In genomic region chr13:21407969-21408804, GRCm38 (mm10) we compare ENCODE assay signal across 8 mouse cellular contexts. TPM values are rescaled to one million over a fixed set of nuclear protein-coding genes. Genes with fewer than 3 reads are reported as not detected.
DNase-seq lines count a peak whose midpoint lies in the region; ATAC-seq and TF ChIP-seq lines count a peak whose summit lies in the region.

No protein-coding gene starts in this region.

- no peak for TF ChIP-seq CTCF in lung, embryonic 14.5 days (IDR thresholded peaks at IDR 0.05; ENCODE audit: low read depth)

- peak overlapping the region; percentile 82 for H3K27ac ChIP-seq in lung, embryonic 14.5 days (ENCODE audit: low read depth)

- peak overlapping the region; percentile 66 for H3K9ac ChIP-seq in lung, embryonic 14.5 days

- H3K4me3 ChIP-seq in lung, embryonic 14.5 days (ENCODE audit: low read depth, low read length) = peak overlapping the region; percentile 42

- peak; percentile 100 for ATAC-seq in frontal cortex, adult (ENCODE audit: low TSS enrichment)
- ATAC-seq in hematopoietic stem cell, adult 5-6 weeks (replicated peaks in 1 of 2; ENCODE audit: insufficient read depth in 1 of 2, low FRiP score in 2 of 2, low TSS enrichment in 1 of 2, low read depth in 1 of 2, poor library complexity in 2 of 2, severe bottlenecking in 2 of 2) = peak; percentile 76 to 84
- ATAC-seq in lung, embryonic 14.5 days (ENCODE audit: insufficient read depth) = peak; percentile 98
- ATAC-seq in neutrophil, adult 5-6 weeks (ENCODE audit: extremely low read depth, insufficient number of reproducible peaks, low FRiP score, poor library complexity, severe bottlenecking) = peak; percentile 41; the same call in 1 of the 2 replicates

- peak; percentile 87 for DNase-seq in NIH3T3 (ENCODE audit: low read depth)
- peak; percentile 90 for DNase-seq in cerebellum, adult 9-11 months
- peak; percentile 91 for DNase-seq in layer of hippocampus, adult 8-10 months (ENCODE audit: low spot score in 2 of 2)
- DNase-seq in lung, embryonic 14.5 days = peak; percentile 95
- DNase-seq in testis, postnatal 14 days (ENCODE audit: low spot score) = peak; percentile 80

- no peaks in the 10 kb centered on the region for H3K9me3 ChIP-seq in lung, embryonic 14.5 days (ENCODE audit: low read depth, low read length)

- H3K4me2 ChIP-seq in lung, embryonic 14.5 days = peak overlapping the region; percentile 68

- no peaks in the 10 kb centered on the region for H3K27me3 ChIP-seq in lung, embryonic 14.5 days (ENCODE audit: insufficient read depth, low read length)

- WGBS in lung, embryonic 14.5 days = 4% methylated on average over 27 of the region's 27 CpGs

- no peaks in the 10 kb centered on the region for H3K36me3 ChIP-seq in lung, embryonic 14.5 days (ENCODE audit: insufficient read depth)

- peaks cover 3% of the 10 kb centered on the region; the same call in 1 of the 2 replicates for H3K4me1 ChIP-seq in lung, embryonic 14.5 days (ENCODE audit: insufficient read depth)

RNA-seq across cellular contexts. Expression of gene Zkscan3, which starts 5.6 kb away (rescaled TPM):
- total RNA-seq in hematopoietic stem cell, adult 5-6 weeks (2017) = 41.1 and 49.8 TPM in 2 replicates
- total RNA-seq in layer of hippocampus, adult 8-10 months (2022) = 10 to 100 TPM; 38.0 to 47.9 (median 44.9) TPM
- polyA plus RNA-seq in lung, embryonic 14.5 days (2014; fragmentation: Nextera tagmentation; extraction: Ambion mirVana) = 73.2 and 78.0 TPM in 2 replicates
- total RNA-seq in neutrophil, adult 5-6 weeks (2017) = 44.9 and 53.7 TPM in 2 replicates

RNA-seq across cellular contexts. Expression of gene Pgbd1, which starts 32.7 kb away (rescaled TPM):
- total RNA-seq in hematopoietic stem cell, adult 5-6 weeks (2017) = 0.88 and 2.2 TPM in 2 replicates
- 1 to 10 TPM; 1.4 to 2.5 (median 1.8) TPM for total RNA-seq in layer of hippocampus, adult 8-10 months (2022)
- 2.3 and 2.6 TPM in 2 replicates for polyA plus RNA-seq in lung, embryonic 14.5 days (2014; fragmentation: Nextera tagmentation; extraction: Ambion mirVana)
- 0.23 and 0.37 TPM in 2 replicates for total RNA-seq in neutrophil, adult 5-6 weeks (2017)

RNA-seq across cellular contexts. Expression of gene Zscan26, which starts 45.3 kb away (rescaled TPM):
- 38.0 and 39.3 TPM in 2 replicates for total RNA-seq in hematopoietic stem cell, adult 5-6 weeks (2017)
- total RNA-seq in layer of hippocampus, adult 8-10 months (2022) = 10 to 100 TPM; 50.7 to 68.4 (median 61.0) TPM
- polyA plus RNA-seq in lung, embryonic 14.5 days (2014; fragmentation: Nextera tagmentation; extraction: Ambion mirVana) = 26.6 and 27.6 TPM in 2 replicates
- 32.8 and 34.2 TPM in 2 replicates for total RNA-seq in neutrophil, adult 5-6 weeks (2017)

RNA-seq across cellular contexts. Expression of gene Zscan12, which starts 45.6 kb away (rescaled TPM):
- 10.2 and 12.5 TPM in 2 replicates for total RNA-seq in hematopoietic stem cell, adult 5-6 weeks (2017)
- 10 to 100 TPM in 1 of 4 experiments, 1 to 10 TPM in 3; 8.1 to 10.1 (median 8.5) TPM for total RNA-seq in layer of hippocampus, adult 8-10 months (2022)
- 14.1 and 14.3 TPM in 2 replicates for polyA plus RNA-seq in lung, embryonic 14.5 days (2014; fragmentation: Nextera tagmentation; extraction: Ambion mirVana)
- total RNA-seq in neutrophil, adult 5-6 weeks (2017) = 2.3 and 2.7 TPM in 2 replicates

Comparison
In these comparisons a context has a peak if more than half of its experiments do, and no peak if none do; other contexts are left out.
1. Peak in every context shown above with its lines: DNase-seq, ATAC-seq, H3K4me3 ChIP-seq and H3K27ac ChIP-seq.
2. ATAC-seq: peak in every context shown above with its lines; median percentile 100 in frontal cortex, adult; 98 in lung, embryonic 14.5 days; 80 in hematopoietic stem cell, adult 5-6 weeks; 41 in neutrophil, adult 5-6 weeks.